Mouse (Mus musculus): ENCODE results near the gene Cfap97.

Gene Cfap97

DNA sequence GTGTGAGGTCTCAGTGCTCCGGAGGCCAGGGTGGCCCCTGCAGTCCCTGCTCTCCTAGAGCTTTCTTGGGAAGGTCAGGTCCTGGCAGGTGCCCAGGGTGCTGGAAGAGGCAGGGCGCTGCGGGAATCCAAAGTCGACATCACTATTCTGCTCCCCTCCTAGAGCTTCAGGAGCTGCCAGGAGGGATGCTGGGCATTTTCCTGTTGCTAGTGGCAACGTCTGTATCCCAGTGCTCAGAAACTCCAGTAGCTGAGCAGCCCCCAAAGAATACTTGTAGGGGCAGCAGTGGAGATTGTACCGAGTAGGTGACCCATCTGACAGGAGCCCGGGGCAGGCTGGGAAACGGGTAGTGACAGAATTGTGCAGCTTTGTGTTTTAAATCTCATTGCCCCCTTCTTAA is 81.2 kb downstream of the Cfap97 start:
- no peak for DNase-seq

DNA sequence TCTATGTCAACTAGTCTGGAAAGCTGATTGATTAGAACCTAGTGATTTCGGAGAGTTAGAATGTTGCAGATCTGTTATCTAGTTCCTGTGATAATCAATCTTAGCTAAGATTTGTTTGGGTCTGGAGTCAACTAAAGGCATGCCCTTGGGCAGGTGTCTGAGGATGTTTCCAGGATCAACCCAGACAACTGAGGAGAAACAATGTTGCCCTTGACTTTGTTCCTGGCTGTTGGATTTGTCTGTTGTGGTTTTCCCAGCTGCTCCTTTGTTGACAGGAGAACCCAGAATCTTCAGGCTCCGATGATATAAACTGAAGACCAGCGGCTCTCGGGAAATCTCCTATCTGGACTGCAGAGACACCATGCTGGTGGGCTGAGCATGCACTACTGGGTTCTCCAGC is 83.2 kb downstream of the Cfap97 start:
- DNase-seq: no peak

DNA sequence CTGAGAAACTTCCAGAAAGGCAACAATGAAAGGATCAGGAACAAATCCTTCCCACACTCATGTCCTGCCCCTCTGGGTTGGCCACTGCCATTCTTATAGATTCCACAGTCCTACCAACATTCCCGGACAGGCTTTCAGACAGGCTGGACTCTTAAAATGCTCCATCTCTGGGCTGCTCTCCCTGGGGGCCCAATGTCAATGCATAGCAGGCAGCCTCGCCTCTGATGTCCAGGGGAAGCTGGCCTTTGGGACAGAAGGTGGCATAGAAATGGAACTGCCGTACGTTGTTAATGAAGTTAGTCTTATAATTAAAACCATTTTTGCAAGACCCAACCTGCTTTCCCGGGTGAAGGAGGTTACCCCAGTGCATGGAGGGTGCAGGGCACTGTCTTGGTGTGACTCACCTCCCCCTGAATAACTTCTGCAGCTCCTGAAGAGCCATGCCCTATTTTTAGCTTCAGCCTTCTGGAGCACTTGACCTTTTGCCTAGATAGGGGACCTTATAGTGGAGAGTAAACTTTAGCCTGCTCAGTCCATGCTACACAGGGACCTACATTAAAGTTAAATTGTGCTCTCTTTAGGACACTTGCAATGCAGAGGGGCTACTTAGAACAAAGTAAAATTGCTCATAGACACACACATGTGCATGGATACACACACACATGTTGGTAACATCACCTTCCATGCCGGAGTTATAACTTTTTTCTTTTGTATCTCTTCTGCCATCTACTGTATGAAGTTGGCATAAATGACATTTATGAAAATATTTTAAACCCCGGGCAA is 85.1 kb downstream of the Cfap97 start:
- DNase-seq: no peak

DNA sequence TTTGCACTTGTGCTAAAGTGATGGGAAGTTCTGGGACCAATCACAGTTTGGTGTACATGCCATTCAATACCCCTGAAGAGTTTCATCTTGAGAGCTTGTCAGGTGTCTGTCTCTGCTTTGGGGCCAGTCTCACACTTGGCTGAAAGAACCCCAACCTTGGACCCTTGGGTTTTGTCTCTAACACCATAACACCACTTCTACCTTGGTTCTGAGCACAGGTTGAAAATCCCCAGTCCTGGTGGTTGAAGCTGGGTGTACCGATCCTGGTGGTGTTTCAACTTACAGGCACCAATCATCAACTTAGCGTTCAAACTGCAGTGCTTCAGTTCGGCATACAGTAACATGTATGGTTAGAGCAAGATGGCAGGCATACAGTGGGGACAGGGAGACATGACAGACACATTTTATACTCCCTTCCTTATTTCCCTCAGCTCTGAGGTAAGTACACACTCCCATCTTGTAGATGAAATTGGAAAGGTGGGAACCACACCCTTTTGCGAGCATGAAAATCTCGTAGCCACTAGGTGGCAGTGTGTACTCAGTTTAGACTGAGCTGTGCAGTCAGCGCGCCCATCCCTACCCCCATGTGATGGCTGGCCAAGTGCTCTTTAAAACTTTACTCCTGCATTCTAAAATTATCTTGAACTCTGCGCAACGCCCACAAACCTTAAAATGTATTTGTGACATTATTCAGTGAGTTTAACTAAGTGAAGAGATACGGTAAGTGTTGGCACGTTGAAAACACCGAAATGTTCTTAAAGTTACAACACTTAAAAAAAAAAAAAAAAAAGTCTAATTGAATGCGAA is 90.2 kb downstream of the Cfap97 start:
- DNase-seq: peak; percentile 70 to 71

DNA sequence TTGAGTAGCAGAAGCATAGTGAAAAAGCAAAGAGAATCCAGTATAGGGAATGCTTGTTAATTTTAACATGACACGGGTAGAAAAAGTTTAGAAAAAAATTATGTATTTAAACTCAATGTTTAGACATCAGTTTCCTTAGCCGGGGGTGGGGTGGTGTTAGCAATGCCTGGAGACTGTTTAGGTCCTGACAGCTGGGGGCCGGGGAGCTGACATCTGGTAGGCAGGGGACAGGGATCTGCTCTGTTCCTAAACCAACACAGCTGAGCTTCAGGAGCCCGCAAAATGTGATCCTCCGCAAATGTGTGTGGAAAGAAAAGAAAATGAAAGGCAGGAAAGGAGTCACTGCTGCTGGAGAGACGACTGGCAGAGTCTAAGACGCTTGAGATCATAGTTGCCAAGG is 91.4 kb downstream of the Cfap97 start:
- DNase-seq: no peak
